Mouse (Mus musculus) olfactory bulb, adult 2 months (tissue): ENCODE data around the gene Defb23.

Experiments
- CTCF ChIP-seq: fragments of 200-500 bp; IDR thresholded peaks from 2 replicates; pipeline ENCODE4 v1.5.1; 2012; ENCODE audit warnings: low read depth, mild to moderate bottlenecking, low read length, moderate library complexity; ENCODE audit not compliant: insufficient read depth
- POLR2A ChIP-seq: fragments of 200-500 bp; IDR thresholded peaks from 2 replicates; pipeline ENCODE4 v1.6.1; 2012; ENCODE audit warnings: mild to moderate bottlenecking, low read depth, low read length, moderate library complexity; ENCODE audit not compliant: insufficient read depth

DNA sequence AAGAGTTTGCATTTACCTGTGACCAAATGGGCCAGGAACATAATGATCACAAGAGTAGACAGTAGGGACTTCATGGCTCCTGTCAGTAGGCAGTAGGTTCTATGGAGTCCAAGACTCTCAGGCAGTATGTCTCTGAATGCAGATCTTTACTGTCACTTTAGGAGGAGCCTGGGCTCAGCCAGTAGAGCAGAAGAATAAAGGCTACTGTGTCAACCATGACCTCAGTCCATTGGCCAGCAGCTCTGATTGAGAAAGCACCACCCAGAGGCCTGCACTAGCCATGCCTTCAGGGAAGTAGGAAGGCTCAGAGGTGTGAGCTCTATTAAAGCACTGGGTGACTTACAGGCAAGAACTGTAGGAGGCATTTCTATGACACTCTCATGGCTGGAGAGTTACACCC is 25.6 kb upstream of the Defb23 start, which contains the start of gene Defb22:
- TF ChIP-seq CTCF, result no peak
- no peak for TF ChIP-seq POLR2A
